Mouse (Mus musculus) liver, adult 2 months (tissue): ENCODE results near the gene Tbl1x.

ENCODE experiments used
- CTCF ChIP-seq: fragments of 200-500 bp; IDR thresholded peaks from 2 replicates; pipeline ENCODE4 v1.5.1; 2011; ENCODE audit warnings: low read depth, low read length, control low read depth
- POLR2A ChIP-seq: fragments of 200-500 bp; IDR thresholded peaks from 2 replicates; pipeline ENCODE4 v1.6.1; 2011; ENCODE audit warnings: low read length, control low read depth; ENCODE audit not compliant: insufficient read depth; ENCODE audit errors: extremely low read depth

GRCm38 (mm10) chrX:77636499-77636898 lies 125.7 kb downstream of the Tbl1x start:
- TF ChIP-seq CTCF (no peak), POLR2A (no peak)
